Mouse (Mus musculus) heart, embryonic 12.5 days (tissue): Measurements from ENCODE around the gene Dut. TPM values are rescaled to one million over a fixed set of nuclear protein-coding genes. Genes with fewer than 3 reads are reported as not detected.
A peak's percentile ranks its signal among the peaks of the same experiment; 100 is the strongest.

Source experiments
- ATAC-seq: fragments of 200-750 bp; cut with Nextera tagmentation; 2 replicates; pipeline ENCODE4 v1.8.0; 2017; ENCODE audit warnings: moderate TSS enrichment, moderate library complexity; ENCODE audit not compliant: insufficient number of reproducible peaks, low FRiP score
- H3K27ac ChIP-seq: fragments of 300-500 bp; sonication (generic); 2 replicates; pipeline ENCODE4 v1.5.1; 2016; ENCODE audit warnings: mild to moderate bottlenecking, moderate library complexity; ENCODE audit not compliant: poor library complexity, severe bottlenecking
- H3K27me3 ChIP-seq: fragments of 300-500 bp; sonication (generic); replicated peaks from 2 replicates; pipeline ENCODE4 v1.6.1; 2016; ENCODE audit warnings: mild to moderate bottlenecking, moderate library complexity
- H3K36me3 ChIP-seq: fragments of 300-500 bp; sonication (generic); 2 replicates; pipeline ENCODE4 v1.6.1; 2016; ENCODE audit warnings: mild to moderate bottlenecking, moderate library complexity
- H3K4me1 ChIP-seq: fragments of 300-500 bp; sonication (generic); replicated peaks from 2 replicates; pipeline ENCODE4 v1.6.1; 2016; ENCODE audit warnings: mild to moderate bottlenecking
- H3K4me2 ChIP-seq: fragments of 300-500 bp; sonication (generic); 2 replicates; pipeline ENCODE4 v1.6.1; 2016; ENCODE audit warnings: mild to moderate bottlenecking, moderate library complexity
- H3K4me3 ChIP-seq: fragments of 300-500 bp; sonication (generic); 2 replicates; pipeline ENCODE4 v1.5.1; 2016; ENCODE audit warnings: mild to moderate bottlenecking
- H3K9ac ChIP-seq: fragments of 300-500 bp; sonication (generic); 2 replicates; pipeline ENCODE4 v1.6.1; 2016; ENCODE audit warnings: mild to moderate bottlenecking, moderate library complexity
- H3K9me3 ChIP-seq: fragments of 300-500 bp; sonication (generic); replicated peaks from 2 replicates; pipeline ENCODE4 v1.6.1; 2016; ENCODE audit warnings: mild to moderate bottlenecking, moderate library complexity
- WGBS: fragments of 180-500 bp; shearing (Covaris S2); methylation state at CpG from one replicate; pipeline ENCODE4 v1.1.7; 2016; 5-methylcytosine and 5-hydroxymethylcytosine counted together
- polyA plus RNA-seq: library from polyadenylated mRNA; unstranded; fragments of >200 nt; fragmentation: Nextera tagmentation; extraction: Ambion mirVana; gene quantifications from 2 replicates; pipeline ENCODE4 v1.2.1, GENCODE M21; 2016

Dut gene
- polyA plus RNA-seq, 1 experiment from 2014 or later = 143 TPM

- Histone ChIP-seq H3K27me3 (no peaks in the 10 kb centered on the region), H3K27ac (no peak overlapping the region), H3K9ac (no peak overlapping the region), H3K9me3 (no peaks in the 10 kb centered on the region), H3K4me3 (no peak overlapping the region), H3K36me3 (no peaks in the 10 kb centered on the region), H3K4me1 (peaks cover 4% of the 10 kb centered on the region; the same call in 1 of the 2 replicates), H3K4me2 (no peak overlapping the region)
- WGBS = 63% methylated on average over 2 of the region's 2 CpGs
- no peak for ATAC-seq
Observed at GRCm38 (mm10) chr2:125233537-125233936, 13.5 kb upstream of the Dut start.

- no peak for ATAC-seq
- 68% methylated on average over 2 of the region's 2 CpGs for WGBS
- no peaks in the 10 kb centered on the region for H3K27me3 ChIP-seq
- H3K4me1 ChIP-seq = peaks cover 4% of the 10 kb centered on the region; the same call in 1 of the 2 replicates
- no peak overlapping the region for H3K4me3 ChIP-seq
- no peak overlapping the region for H3K27ac ChIP-seq
- no peaks in the 10 kb centered on the region for H3K36me3 ChIP-seq
- no peaks in the 10 kb centered on the region for H3K9me3 ChIP-seq
- H3K4me2 ChIP-seq = no peak overlapping the region
- no peak overlapping the region for H3K9ac ChIP-seq
Observed at GRCm38 (mm10) chr2:125234049-125234448, 12.9 kb upstream of the Dut start.

- no peaks in the 10 kb centered on the region for H3K27me3 ChIP-seq
- no peak overlapping the region for H3K4me2 ChIP-seq
- ATAC-seq = no peak
- no peak overlapping the region for H3K27ac ChIP-seq
- peaks cover 12% of the 10 kb centered on the region for H3K4me1 ChIP-seq
- no peaks in the 10 kb centered on the region for H3K9me3 ChIP-seq
- H3K4me3 ChIP-seq = no peak overlapping the region
- H3K9ac ChIP-seq = no peak overlapping the region
- 85% methylated on average over 3 of the region's 3 CpGs for WGBS
- H3K36me3 ChIP-seq = peaks cover 15% of the 10 kb centered on the region
Observed at GRCm38 (mm10) chr2:125245545-125246285, 1.3 kb upstream of the Dut start.

DNA sequence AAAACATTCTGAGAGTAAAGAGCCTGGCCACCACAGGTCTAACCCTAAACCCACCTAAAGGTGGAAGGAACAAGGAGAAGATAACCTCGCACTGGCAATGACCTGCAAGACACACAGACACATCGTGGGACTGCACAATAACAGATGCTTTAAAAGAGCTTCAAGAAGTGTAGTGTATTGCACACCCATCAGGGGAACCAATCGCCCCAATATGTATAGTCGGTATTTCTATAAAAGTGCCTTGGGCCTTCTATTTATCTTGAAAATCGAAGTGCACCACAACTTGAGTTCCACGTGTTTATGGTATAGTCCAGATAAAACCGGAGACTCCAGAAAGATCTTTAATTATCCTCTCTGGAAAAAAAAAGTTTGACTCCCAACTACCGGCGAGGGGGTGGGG lies 321 bp upstream of the Dut start:
- Histone ChIP-seq H3K27ac (peak overlapping the region; percentile 89), H3K4me2 (peak overlapping the region; percentile 91), H3K9me3 (no peaks in the 10 kb centered on the region), H3K4me1 (peaks cover 12% of the 10 kb centered on the region), H3K9ac (peak overlapping the region; percentile 92), H3K4me3 (peak overlapping the region; percentile 86), H3K27me3 (no peaks in the 10 kb centered on the region), H3K36me3 (peaks cover 22% of the 10 kb centered on the region)
- ATAC-seq = no peak
- 13% methylated on average over 9 of the region's 9 CpGs for WGBS

DNA sequence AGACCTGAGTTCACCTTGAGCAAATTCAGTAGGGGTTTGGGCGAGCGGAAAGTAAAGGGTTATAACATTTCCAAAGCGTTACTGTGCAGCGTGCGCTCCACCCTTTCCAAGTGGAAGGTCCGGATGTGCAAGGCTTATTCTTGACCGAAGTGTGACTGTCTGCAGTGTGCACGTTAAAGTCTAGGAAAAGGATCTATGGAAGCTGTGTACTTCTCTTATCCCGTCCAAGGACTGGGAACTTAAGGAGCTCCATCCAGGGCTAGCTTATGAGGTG lies 909 bp downstream of the Dut start:
- peak; percentile 7; the same call in 1 of the 2 replicates for ATAC-seq
- WGBS = 0% methylated on average over 9 of the region's 9 CpGs
- H3K4me1 ChIP-seq = peaks cover 12% of the 10 kb centered on the region

DNA sequence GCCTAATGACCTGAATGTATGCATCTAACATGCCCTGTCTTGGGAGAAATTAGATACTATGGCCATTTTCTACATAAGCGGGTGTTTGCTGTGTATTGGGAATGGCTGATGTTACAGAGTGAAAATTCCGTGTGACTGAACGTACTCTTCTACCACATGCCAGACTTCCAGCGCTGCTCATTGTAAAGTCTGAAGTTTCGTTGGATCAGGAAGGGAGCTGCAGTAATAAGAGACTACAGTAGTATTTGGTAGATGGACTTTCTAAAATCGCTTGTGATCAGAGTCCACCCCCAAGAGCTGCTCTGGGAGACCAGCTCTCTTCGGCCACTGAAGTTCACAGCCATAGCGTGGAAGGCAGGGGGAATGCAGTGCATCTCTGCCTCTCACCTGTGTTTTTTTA lies 1.3 kb downstream of the Dut start:
- no peak for ATAC-seq
- Histone ChIP-seq H3K9ac (peak overlapping the region; percentile 92), H3K27ac (peak overlapping the region; percentile 89; the same call in 1 of the 2 replicates), H3K4me3 (peak overlapping the region; percentile 86), H3K36me3 (peaks cover 36% of the 10 kb centered on the region), H3K4me2 (peak overlapping the region; percentile 91), H3K9me3 (no peaks in the 10 kb centered on the region), H3K27me3 (no peaks in the 10 kb centered on the region), H3K4me1 (peaks cover 12% of the 10 kb centered on the region)
- WGBS = 3% methylated on average over 8 of the region's 8 CpGs

More for the DNA sequence above, 909 bp downstream of the Dut start:
- H3K27ac ChIP-seq = peak overlapping the region; percentile 89
- peak overlapping the region; percentile 86 for H3K4me3 ChIP-seq
- peaks cover 33% of the 10 kb centered on the region for H3K36me3 ChIP-seq
- peak overlapping the region; percentile 91 for H3K4me2 ChIP-seq
- H3K9ac ChIP-seq = peak overlapping the region; percentile 92
- H3K27me3 ChIP-seq = no peaks in the 10 kb centered on the region
- H3K9me3 ChIP-seq = no peaks in the 10 kb centered on the region

- Histone ChIP-seq H3K4me1 (peaks cover 12% of the 10 kb centered on the region), H3K9me3 (peaks cover 3% of the 10 kb centered on the region), H3K36me3 (peaks cover 47% of the 10 kb centered on the region), H3K27me3 (no peaks in the 10 kb centered on the region), H3K9ac (no peak overlapping the region), H3K4me2 (peak overlapping the region; percentile 42), H3K4me3 (0 out of 2 replicates have a peak overlapping the region, but pooled peaks have one; percentile 86), H3K27ac (no peak overlapping the region)
- ATAC-seq = no peak
- 67% methylated on average over 4 of the region's 4 CpGs for WGBS
Observed at GRCm38 (mm10) chr2:125249339-125249738, 2.3 kb downstream of the Dut start.

- 85% methylated on average over 4 of the region's 4 CpGs for WGBS
- peaks cover 12% of the 10 kb centered on the region for H3K4me1 ChIP-seq
- no peak overlapping the region for H3K4me3 ChIP-seq
- H3K27me3 ChIP-seq = no peaks in the 10 kb centered on the region
- peaks cover 52% of the 10 kb centered on the region for H3K36me3 ChIP-seq
- no peak for ATAC-seq
- H3K4me2 ChIP-seq = no peak overlapping the region
- H3K27ac ChIP-seq = no peak overlapping the region
- peaks cover 3% of the 10 kb centered on the region for H3K9me3 ChIP-seq
- H3K9ac ChIP-seq = no peak overlapping the region
Observed at GRCm38 (mm10) chr2:125249874-125250273, 2.9 kb downstream of the Dut start.

GRCm38 (mm10) chr2:125251781-125252180 lies 4.8 kb downstream of the Dut start:
- 83% methylated on average over 4 of the region's 4 CpGs for WGBS
- Histone ChIP-seq H3K27ac (no peak overlapping the region), H3K4me2 (no peak overlapping the region), H3K36me3 (peaks cover 68% of the 10 kb centered on the region), H3K4me1 (peaks cover 10% of the 10 kb centered on the region), H3K27me3 (no peaks in the 10 kb centered on the region), H3K9ac (no peak overlapping the region), H3K9me3 (peaks cover 3% of the 10 kb centered on the region), H3K4me3 (no peak overlapping the region)
- no peak for ATAC-seq

- Histone ChIP-seq H3K9me3 (peaks cover 3% of the 10 kb centered on the region), H3K9ac (no peak overlapping the region), H3K27me3 (no peaks in the 10 kb centered on the region), H3K36me3 (peaks cover 72% of the 10 kb centered on the region), H3K4me3 (no peak overlapping the region), H3K4me1 (peaks cover 10% of the 10 kb centered on the region), H3K27ac (no peak overlapping the region), H3K4me2 (no peak overlapping the region)
- ATAC-seq = no peak
- WGBS = 66% methylated on average over 2 of the region's 2 CpGs
Observed at GRCm38 (mm10) chr2:125252275-125252674, 5.3 kb downstream of the Dut start.

GRCm38 (mm10) chr2:125253699-125254098 lies 6.7 kb downstream of the Dut start:
- WGBS = 92% methylated on average over 6 of the region's 6 CpGs
- Histone ChIP-seq H3K4me1 (peaks cover 6% of the 10 kb centered on the region), H3K4me2 (no peak overlapping the region), H3K36me3 (peaks cover 83% of the 10 kb centered on the region), H3K27ac (no peak overlapping the region), H3K27me3 (no peaks in the 10 kb centered on the region), H3K9me3 (peaks cover 3% of the 10 kb centered on the region), H3K4me3 (no peak overlapping the region), H3K9ac (no peak overlapping the region)
- ATAC-seq = no peak

DNA sequence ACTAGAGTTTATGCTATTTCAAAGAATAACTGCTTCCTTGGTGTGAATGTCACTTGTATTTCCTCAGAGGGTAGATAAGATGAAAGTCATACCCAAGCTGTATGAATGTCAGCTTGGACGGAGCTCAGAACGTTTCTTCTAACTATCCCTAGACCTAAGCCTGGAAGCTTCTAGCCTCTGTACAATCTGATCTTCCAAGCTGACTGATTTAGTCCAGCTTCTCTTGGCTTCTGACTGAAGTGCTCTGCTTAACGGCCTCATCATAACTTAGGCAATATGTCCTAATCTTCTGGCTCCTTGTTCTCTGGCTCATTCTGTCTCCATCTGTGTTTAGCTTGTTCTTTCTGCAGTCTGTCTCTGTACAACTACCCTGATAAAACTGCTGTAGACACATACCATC lies 7.6 kb downstream of the Dut start:
- no peaks in the 10 kb centered on the region for H3K27me3 ChIP-seq
- peaks cover 5% of the 10 kb centered on the region; the same call in 1 of the 2 replicates for H3K4me1 ChIP-seq
- peaks cover 3% of the 10 kb centered on the region for H3K9me3 ChIP-seq
- H3K4me2 ChIP-seq = no peak overlapping the region
- no peak overlapping the region for H3K4me3 ChIP-seq
- WGBS = 91% methylated on average over 3 of the region's 3 CpGs
- H3K9ac ChIP-seq = no peak overlapping the region
- peaks cover 81% of the 10 kb centered on the region for H3K36me3 ChIP-seq
- no peak for ATAC-seq
- no peak overlapping the region for H3K27ac ChIP-seq
